Mouse (Mus musculus) E14TG2a.4 (cell line): ENCODE data around the gene Plekhg2.
"Not testable (repeated sequence)": the region's sequence is repeated elsewhere in the genome, so short reads cannot be mapped to it uniquely, and the experiment has no call there.

ENCODE experiments used
- CTCF ChIP-seq: conservative IDR thresholded peaks from 2 replicates; pipeline ENCODE4 v1.5.1; 2014; ENCODE audit warnings: low read length
- POU5F1 ChIP-seq: IDR thresholded peaks from 2 replicates; pipeline ENCODE4 v1.6.1; 2014; ENCODE audit warnings: low read length, borderline replicate concordance

DNA sequence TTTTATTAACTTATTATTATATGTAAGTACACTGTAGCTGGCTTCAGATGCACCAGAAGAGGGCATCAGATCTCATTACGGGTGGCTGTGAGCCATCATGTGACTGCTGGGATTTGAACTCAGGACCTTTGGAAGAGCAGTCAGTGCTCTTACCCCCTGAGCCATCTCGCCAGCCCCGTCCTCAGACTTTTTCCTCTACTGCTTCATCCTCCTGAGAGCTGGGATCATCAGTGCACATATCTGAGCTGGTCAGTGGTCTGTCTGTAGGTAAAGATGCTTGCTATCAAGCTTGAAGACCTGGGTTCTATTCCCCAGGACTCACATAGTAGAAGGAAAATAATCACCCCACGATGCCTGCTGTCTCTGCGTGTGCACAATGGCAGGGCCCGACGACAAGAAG lies 15.0 kb upstream of the Plekhg2 start:
- not testable (repeated sequence) for TF ChIP-seq CTCF, POU5F1
